Mouse (Mus musculus): ENCODE measurements around the gene Slc22a2.

GRCm38 (mm10) chr17:12586966-12587365 lies 3.0 kb downstream of the Slc22a2 start:
- no peak for TF ChIP-seq CTCF (IDR thresholded peaks at IDR 0.05; ENCODE audit: control insufficient read depth, insufficient read depth, low read length)
- TF ChIP-seq POLR2A (IDR thresholded peaks at IDR 0.05; ENCODE audit: borderline replicate concordance, control insufficient read depth, low read depth, low read length): no peak

Measured in bone marrow, adult 2 months (tissue).